Mouse (Mus musculus) midbrain, embryonic 10.5 days (tissue): ENCODE results near the gene Lzts2. TPM values are rescaled to one million over a fixed set of nuclear protein-coding genes. Genes with fewer than 3 reads are reported as not detected.

Experiments
- DNase-seq: peaks from one replicate; pipeline ENCODE4 v3.0.0-alpha.2; 2017; ENCODE audit warnings: low spot score
- H3K27ac ChIP-seq: fragments of 300-500 bp; sonication (generic); replicated peaks from 2 replicates; pipeline ENCODE4 v1.5.1; 2016; ENCODE audit warnings: mild to moderate bottlenecking
- H3K27me3 ChIP-seq: fragments of 300-500 bp; sonication (generic); 2 replicates; pipeline ENCODE4 v1.6.1; 2016; ENCODE audit warnings: low read depth, mild to moderate bottlenecking; ENCODE audit not compliant: poor library complexity, severe bottlenecking
- H3K36me3 ChIP-seq: fragments of 300-500 bp; sonication (generic); 2 replicates; pipeline ENCODE4 v1.6.1; 2016; ENCODE audit warnings: mild to moderate bottlenecking, moderate library complexity
- H3K4me1 ChIP-seq: fragments of 300-500 bp; sonication (generic); 2 replicates; pipeline ENCODE4 v1.6.1; 2016
- H3K4me3 ChIP-seq: fragments of 300-500 bp; sonication (generic); 2 replicates; pipeline ENCODE4 v1.5.1; 2016; ENCODE audit warnings: mild to moderate bottlenecking, moderate library complexity
- H3K9me3 ChIP-seq: fragments of 300-500 bp; sonication (generic); replicated peaks from 2 replicates; pipeline ENCODE4 v1.6.1; 2016; ENCODE audit warnings: mild to moderate bottlenecking
- WGBS: fragments of 180-500 bp; shearing (Covaris S2); methylation state at CpG from one replicate; pipeline ENCODE4 v1.1.7; 2016; 5-methylcytosine and 5-hydroxymethylcytosine counted together
- polyA plus RNA-seq: library from polyadenylated mRNA; unstranded; fragments of >200 nt; fragmentation: Nextera tagmentation; extraction: Ambion mirVana; gene quantifications from 2 replicates; pipeline ENCODE4 v1.2.1, GENCODE M21; 2016

The Lzts2 gene
- polyA plus RNA-seq, result 55.1 and 58.4 TPM in 2 replicates

GRCm38 (mm10) chr19:45014335-45014971 is at the start of gene Lzts2:
Gene Lzts2 (plus strand): TSS chr19:45014414.
- WGBS, result 8% methylated on average over 10 of the region's 10 CpGs
- no peaks in the 10 kb centered on the region for H3K27me3 ChIP-seq
- peaks cover 59% of the 10 kb centered on the region for H3K4me1 ChIP-seq

DNA sequence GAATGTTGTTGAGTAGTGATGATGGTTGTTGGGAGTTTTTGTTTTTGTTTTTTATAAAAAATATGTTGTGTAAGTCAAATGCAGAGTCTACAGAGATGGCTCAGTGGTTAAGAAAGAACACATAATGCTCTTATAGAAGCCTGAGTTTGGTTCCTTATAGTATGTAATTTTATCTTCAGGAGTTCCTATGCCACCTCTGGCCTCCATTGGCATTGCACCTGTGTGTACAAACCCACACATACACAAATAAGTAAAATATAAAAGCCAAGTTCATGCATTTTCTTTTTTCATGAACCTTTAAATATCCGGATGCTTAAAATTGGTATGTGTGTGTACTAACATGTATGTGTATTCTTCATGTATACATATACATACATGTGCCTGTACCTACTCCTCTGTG is 48.2 kb upstream of the Lzts2 start:
- Histone ChIP-seq H3K27ac (no peak overlapping the region), H3K27me3 (no peaks in the 10 kb centered on the region), H3K9me3 (no peaks in the 10 kb centered on the region), H3K4me1 (no peaks in the 10 kb centered on the region), H3K36me3 (peaks cover 97% of the 10 kb centered on the region), H3K4me3 (no peak overlapping the region)
- WGBS, result 93% methylated on average over 1 of the region's 1 CpGs
- no peak for DNase-seq

More at GRCm38 (mm10) chr19:45014335-45014971, at the start of gene Lzts2:
- peak within 1 kb of the TSS; percentile 99 for H3K27ac ChIP-seq
- H3K9me3 ChIP-seq, result no peaks in the 10 kb centered on the region
- peaks cover 33% of the 10 kb centered on the region for H3K36me3 ChIP-seq
- peak within 1 kb of the TSS; percentile 87 for H3K4me3 ChIP-seq
- no peak for DNase-seq

DNA sequence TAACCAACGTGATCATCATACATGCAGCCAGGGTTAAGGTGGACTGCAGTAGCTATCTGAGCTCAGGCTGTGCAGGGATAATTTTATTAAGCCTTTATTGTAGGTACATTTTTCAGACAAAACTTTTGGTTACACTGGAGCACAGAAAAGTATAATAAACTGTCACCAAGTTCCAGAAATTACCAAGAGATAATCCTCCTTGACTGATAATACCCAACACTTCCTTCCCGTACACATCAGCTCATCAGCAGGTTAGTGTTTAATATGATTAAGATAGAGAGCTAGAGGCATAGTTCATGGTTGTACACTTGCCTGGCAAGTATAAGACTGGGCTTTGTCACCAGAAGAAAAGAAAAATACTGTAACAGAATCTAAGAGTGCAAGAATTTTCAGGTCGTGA is 45.9 kb upstream of the Lzts2 start:
- no peaks in the 10 kb centered on the region for H3K27me3 ChIP-seq
- 93% methylated on average over 3 of the region's 3 CpGs for WGBS
- no peak for DNase-seq
- H3K27ac ChIP-seq, result no peak overlapping the region
- H3K9me3 ChIP-seq, result no peaks in the 10 kb centered on the region
- peaks cover 97% of the 10 kb centered on the region for H3K36me3 ChIP-seq
- H3K4me3 ChIP-seq, result no peak overlapping the region
- H3K4me1 ChIP-seq, result no peaks in the 10 kb centered on the region

GRCm38 (mm10) chr19:44976636-44977035 is 37.6 kb upstream of the Lzts2 start:
- H3K4me3 ChIP-seq, result no peak overlapping the region
- no peaks in the 10 kb centered on the region for H3K9me3 ChIP-seq
- no peak for DNase-seq
- peaks cover 100% of the 10 kb centered on the region for H3K36me3 ChIP-seq
- H3K4me1 ChIP-seq, result no peaks in the 10 kb centered on the region
- no peaks in the 10 kb centered on the region for H3K27me3 ChIP-seq
- WGBS, result 87% methylated on average over 6 of the region's 6 CpGs
- no peak overlapping the region for H3K27ac ChIP-seq

DNA sequence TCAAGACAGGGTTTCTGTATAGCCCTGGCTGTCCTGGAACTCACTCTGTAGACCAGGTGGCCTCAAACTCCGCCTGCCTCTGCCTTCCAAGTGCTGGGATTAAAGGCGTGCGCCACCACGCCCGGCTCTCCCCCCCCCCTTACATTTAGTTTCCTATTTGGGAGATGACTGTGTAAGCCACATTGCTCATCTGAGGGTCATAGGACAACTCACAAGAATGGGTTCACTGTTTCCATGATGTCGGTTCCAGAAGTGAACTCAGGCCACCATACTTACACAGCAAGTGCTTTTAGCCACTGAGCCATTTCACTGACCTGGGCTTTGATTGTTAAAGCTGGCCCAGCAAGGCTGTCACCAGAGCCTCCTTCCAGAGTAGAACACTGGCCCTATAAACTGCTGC is 37.1 kb upstream of the Lzts2 start:
- Histone ChIP-seq H3K36me3 (peaks cover 100% of the 10 kb centered on the region), H3K4me3 (no peak overlapping the region), H3K27ac (no peak overlapping the region), H3K27me3 (no peaks in the 10 kb centered on the region), H3K4me1 (no peaks in the 10 kb centered on the region), H3K9me3 (no peaks in the 10 kb centered on the region)
- DNase-seq, result no peak
- 91% methylated on average over 6 of the region's 6 CpGs for WGBS

GRCm38 (mm10) chr19:44980787-44981186 is 33.4 kb upstream of the Lzts2 start:
- no peak for DNase-seq
- WGBS, result 96% methylated on average over 2 of the region's 2 CpGs
- Histone ChIP-seq H3K4me1 (no peaks in the 10 kb centered on the region), H3K9me3 (no peaks in the 10 kb centered on the region), H3K36me3 (peaks cover 70% of the 10 kb centered on the region), H3K27ac (no peak overlapping the region), H3K27me3 (no peaks in the 10 kb centered on the region), H3K4me3 (no peak overlapping the region)

- peaks cover 12% of the 10 kb centered on the region for H3K27me3 ChIP-seq
- no peaks in the 10 kb centered on the region for H3K9me3 ChIP-seq
- H3K27ac ChIP-seq, result no peak overlapping the region
- H3K36me3 ChIP-seq, result peaks cover 52% of the 10 kb centered on the region
- DNase-seq, result no peak
- no peaks in the 10 kb centered on the region for H3K4me1 ChIP-seq
- H3K4me3 ChIP-seq, result no peak overlapping the region
- 92% methylated on average over 7 of the region's 7 CpGs for WGBS
These were observed 31.6 kb upstream of the Lzts2 start for GRCm38 (mm10) chr19:44982477-44983115.

GRCm38 (mm10) chr19:44983366-44983765 is 30.8 kb upstream of the Lzts2 start:
- Histone ChIP-seq H3K4me1 (peaks cover 7% of the 10 kb centered on the region), H3K27ac (no peak overlapping the region), H3K4me3 (no peak overlapping the region), H3K9me3 (no peaks in the 10 kb centered on the region), H3K36me3 (peaks cover 44% of the 10 kb centered on the region), H3K27me3 (peaks cover 17% of the 10 kb centered on the region)
- 92% methylated on average over 6 of the region's 6 CpGs for WGBS
- DNase-seq, result no peak

DNA sequence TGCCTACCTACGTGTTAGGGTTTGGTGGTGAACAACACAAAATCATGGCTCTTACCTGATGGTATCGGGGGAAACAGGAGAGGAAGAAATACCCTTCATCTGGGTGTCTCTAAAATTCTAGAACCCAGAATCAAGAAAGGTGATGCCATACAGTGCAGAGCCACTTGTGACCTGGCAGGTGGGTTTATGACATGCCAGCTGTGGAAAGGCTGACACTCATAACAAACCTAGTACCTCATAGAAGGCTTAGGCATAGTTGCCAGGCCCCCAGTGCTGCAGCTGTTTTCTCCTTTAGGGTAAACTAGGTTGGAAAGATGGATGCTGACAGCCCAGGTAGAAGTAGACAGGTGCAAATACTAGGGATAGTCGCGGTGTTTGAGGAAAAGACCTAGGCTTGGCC is 29.8 kb upstream of the Lzts2 start:
- DNase-seq, result no peak
- no peaks in the 10 kb centered on the region for H3K9me3 ChIP-seq
- 93% methylated on average over 4 of the region's 4 CpGs for WGBS
- peaks cover 34% of the 10 kb centered on the region for H3K36me3 ChIP-seq
- H3K4me3 ChIP-seq, result no peak overlapping the region
- no peak overlapping the region for H3K27ac ChIP-seq
- H3K4me1 ChIP-seq, result peaks cover 17% of the 10 kb centered on the region
- peaks cover 23% of the 10 kb centered on the region for H3K27me3 ChIP-seq

DNA sequence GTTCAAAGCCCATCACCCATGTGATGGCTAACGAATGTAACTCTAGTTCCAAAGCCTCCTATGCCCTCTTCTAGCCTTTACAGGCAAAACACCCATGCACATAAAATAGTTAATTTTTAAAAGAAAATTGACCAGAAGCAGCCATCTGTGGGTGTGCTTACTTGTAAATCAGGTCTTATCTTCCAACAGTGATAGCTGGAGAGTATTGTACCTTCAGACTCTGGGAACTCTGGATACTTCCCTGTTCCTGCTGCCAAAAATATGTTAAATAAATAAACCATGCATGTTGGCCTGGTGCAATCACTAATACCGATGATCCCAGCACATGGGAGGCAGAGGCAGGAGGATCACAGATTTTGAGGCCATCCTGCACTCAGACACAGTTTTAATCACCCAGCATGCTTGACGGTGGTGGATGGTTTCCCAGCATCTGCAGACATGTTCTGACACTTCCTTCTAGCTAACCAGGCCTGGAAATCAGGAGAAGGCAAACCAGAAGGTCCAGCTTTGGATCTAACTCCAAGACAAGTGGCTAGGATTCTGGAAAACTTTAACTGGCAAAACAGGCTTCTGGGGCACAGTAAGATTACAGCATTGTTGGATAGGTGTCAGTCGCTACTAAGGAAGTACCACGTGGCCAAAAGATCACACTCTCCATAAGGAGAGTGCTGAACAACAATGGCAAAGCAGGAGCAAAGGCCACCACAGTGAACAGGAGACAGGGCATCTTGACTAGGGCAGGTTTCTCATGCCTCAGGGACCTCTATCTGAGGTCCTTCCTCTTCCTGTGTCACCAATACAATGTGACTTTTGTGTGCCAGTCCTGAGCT is 28.8 kb upstream of the Lzts2 start:
- Histone ChIP-seq H3K27ac (no peak overlapping the region), H3K27me3 (peaks cover 31% of the 10 kb centered on the region), H3K9me3 (no peaks in the 10 kb centered on the region), H3K4me3 (no peak overlapping the region), H3K36me3 (peaks cover 24% of the 10 kb centered on the region), H3K4me1 (peaks cover 27% of the 10 kb centered on the region)
- DNase-seq, result no peak
- 69% methylated on average over 5 of the region's 5 CpGs for WGBS

- H3K9me3 ChIP-seq, result no peaks in the 10 kb centered on the region
- no peak for DNase-seq
- peaks cover 8% of the 10 kb centered on the region for H3K36me3 ChIP-seq
- 79% methylated on average over 6 of the region's 6 CpGs for WGBS
- no peak overlapping the region for H3K4me3 ChIP-seq
- H3K4me1 ChIP-seq, result peaks cover 42% of the 10 kb centered on the region
- H3K27me3 ChIP-seq, result peaks cover 40% of the 10 kb centered on the region
- no peak overlapping the region for H3K27ac ChIP-seq
These were observed 27.2 kb upstream of the Lzts2 start for GRCm38 (mm10) chr19:44987004-44987403.

DNA sequence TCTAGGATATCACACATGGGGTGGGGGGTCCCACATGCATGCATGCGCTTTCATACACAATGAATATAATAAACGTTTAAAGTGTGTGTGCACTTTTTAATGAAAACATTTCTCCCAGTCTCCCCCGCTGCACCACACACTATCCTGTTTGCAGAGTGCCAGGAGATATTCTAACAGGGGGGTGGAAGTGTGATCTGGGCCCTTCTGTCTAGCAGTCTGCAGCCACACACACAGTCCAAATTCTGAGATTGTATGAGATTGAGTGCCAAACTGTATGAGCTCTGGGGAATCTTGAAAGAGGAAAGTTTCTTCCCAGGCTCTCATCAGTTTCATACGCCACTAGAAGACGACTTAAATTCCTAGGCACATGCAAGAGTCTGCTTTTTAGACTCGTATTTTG is 26.4 kb upstream of the Lzts2 start:
- H3K9me3 ChIP-seq, result no peaks in the 10 kb centered on the region
- DNase-seq, result no peak
- 58% methylated on average over 6 of the region's 6 CpGs for WGBS

DNA sequence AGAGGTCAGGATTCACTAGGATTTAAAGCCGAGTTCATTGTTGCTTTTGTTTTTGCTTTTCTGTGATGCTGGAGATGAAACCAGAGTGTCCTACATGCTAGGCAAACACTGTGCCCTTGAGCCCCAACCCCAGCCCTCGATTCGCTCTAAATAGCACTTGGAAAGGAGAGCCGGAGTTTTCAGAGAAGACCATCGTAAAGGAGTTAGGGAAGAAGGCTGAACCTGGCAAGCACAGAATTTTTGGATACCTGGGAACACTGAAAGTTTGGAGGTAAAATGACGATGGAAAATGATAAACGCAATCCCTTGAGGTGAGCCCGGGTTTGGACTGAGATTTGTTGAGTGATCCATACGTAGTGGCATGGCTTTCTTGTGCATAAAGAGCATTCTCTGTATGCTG is 25.9 kb upstream of the Lzts2 start:
- H3K4me1 ChIP-seq, result peaks cover 50% of the 10 kb centered on the region
- 27% methylated on average over 9 of the region's 9 CpGs for WGBS
- no peaks in the 10 kb centered on the region for H3K9me3 ChIP-seq
- DNase-seq, result no peak
- H3K4me3 ChIP-seq, result peak overlapping the region; percentile 81
- H3K27ac ChIP-seq, result peak overlapping the region; percentile 89; the same call in 1 of the 2 replicates
- peaks cover 11% of the 10 kb centered on the region; the same call in 1 of the 2 replicates for H3K36me3 ChIP-seq
- peaks cover 40% of the 10 kb centered on the region for H3K27me3 ChIP-seq

More for the DNA sequence above, 26.4 kb upstream of the Lzts2 start:
- Histone ChIP-seq H3K4me3 (no peak overlapping the region), H3K4me1 (peaks cover 50% of the 10 kb centered on the region), H3K27ac (no peak overlapping the region), H3K36me3 (peaks cover 8% of the 10 kb centered on the region; the same call in 1 of the 2 replicates), H3K27me3 (peaks cover 40% of the 10 kb centered on the region)
